Comparison of ENCODE assay signal across 30 mouse cellular contexts in the genomic region with DNA sequence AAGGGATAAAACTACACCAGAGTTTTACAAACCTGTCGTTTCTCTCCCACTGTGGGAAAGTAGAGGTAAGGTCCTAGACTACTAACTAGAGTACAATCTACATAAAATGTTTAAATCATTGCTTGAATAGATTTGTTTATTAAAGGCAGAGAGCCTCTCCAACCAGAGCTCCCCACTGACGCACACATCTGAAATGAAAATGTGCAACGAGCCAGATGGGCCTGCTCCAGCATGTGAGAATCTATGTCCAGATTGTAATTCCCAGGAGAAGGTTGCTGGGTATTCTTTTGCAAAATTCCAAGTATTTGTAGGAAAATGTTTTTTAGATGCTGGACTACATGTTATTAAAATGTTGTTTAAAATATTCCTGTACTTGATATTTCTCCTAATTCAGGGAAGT. TPM values are rescaled to one million over a fixed set of nuclear protein-coding genes. Genes with fewer than 3 reads are reported as not detected.
A peak's percentile ranks its signal among the peaks of the same experiment; 100 is the strongest.
DNase-seq lines count a peak whose midpoint lies in the region; ATAC-seq lines count a peak whose summit lies in the region.
"Had no signal": no experiment of that assay in that cellular context is flagged by ENCODE, and none has a peak within 500 bp of the region (broad histone marks: within the 10 kb centered on the region; RNA-seq: fewer than 3 reads in every experiment).

No protein-coding gene starts in this region.

- H3K9ac ChIP-seq in forebrain, embryonic 14.5 days (ENCODE audit: low read length) = no peak overlapping the region
- no peak overlapping the region for H3K9ac ChIP-seq in forebrain, embryonic 13.5 days
- H3K9ac ChIP-seq: embryonic facial prominence, embryonic 12.5 days; forebrain, embryonic 12.5 days; heart, embryonic 12.5 days; heart, embryonic 15.5 days; hindbrain, embryonic 13.5 days; intestine, embryonic 15.5 days had no signal

- 73% methylated on average over 3 of the region's 3 CpGs for WGBS in forebrain, embryonic 14.5 days
- WGBS in forebrain, embryonic 13.5 days = 70% methylated on average over 3 of the region's 3 CpGs

- H3K27ac ChIP-seq in forebrain, embryonic 14.5 days (ENCODE audit: low read depth, low read length) = no peak overlapping the region
- H3K27ac ChIP-seq in forebrain, embryonic 13.5 days = no peak overlapping the region
- H3K27ac ChIP-seq: embryonic facial prominence, embryonic 12.5 days; forebrain, embryonic 12.5 days; heart, embryonic 15.5 days; hindbrain, embryonic 10.5 days; hindbrain, embryonic 13.5 days; intestine, embryonic 15.5 days had no signal

- no peaks in the 10 kb centered on the region for H3K9me3 ChIP-seq in forebrain, embryonic 14.5 days (replicated peaks; ENCODE audit: control insufficient read depth, low read length)
- H3K9me3 ChIP-seq in forebrain, embryonic 13.5 days (replicated peaks) = no peaks in the 10 kb centered on the region
- H3K9me3 ChIP-seq: embryonic facial prominence, embryonic 12.5 days; forebrain, embryonic 12.5 days; G1E; heart, embryonic 12.5 days; heart, embryonic 15.5 days; hindbrain, embryonic 10.5 days; hindbrain, embryonic 13.5 days; intestine, embryonic 15.5 days had no signal

- no peak overlapping the region for H3K4me2 ChIP-seq in forebrain, embryonic 14.5 days (ENCODE audit: low read length)
- no peak overlapping the region for H3K4me2 ChIP-seq in forebrain, embryonic 13.5 days
- H3K4me2 ChIP-seq: embryonic facial prominence, embryonic 12.5 days; forebrain, embryonic 12.5 days; heart, embryonic 12.5 days; heart, embryonic 15.5 days; hindbrain, embryonic 13.5 days; intestine, embryonic 15.5 days had no signal

- no peaks in the 10 kb centered on the region for H3K27me3 ChIP-seq in forebrain, embryonic 14.5 days (replicated peaks; ENCODE audit: control insufficient read depth, insufficient read depth, low read length)
- H3K27me3 ChIP-seq in forebrain, embryonic 13.5 days = no peaks in the 10 kb centered on the region
- H3K27me3 ChIP-seq: CH12.LX; embryonic facial prominence, embryonic 12.5 days; forebrain, embryonic 12.5 days; heart, embryonic 12.5 days; heart, embryonic 15.5 days; hindbrain, embryonic 13.5 days; intestine, embryonic 15.5 days had no signal

- no peaks in the 10 kb centered on the region for H3K36me3 ChIP-seq in forebrain, embryonic 14.5 days (ENCODE audit: control insufficient read depth, insufficient read depth, low read length)
- H3K36me3 ChIP-seq in forebrain, embryonic 13.5 days (ENCODE audit: poor library complexity, severe bottlenecking) = no peaks in the 10 kb centered on the region
- H3K36me3 ChIP-seq: embryonic facial prominence, embryonic 12.5 days; forebrain, embryonic 12.5 days; G1E; heart, embryonic 12.5 days; heart, embryonic 15.5 days; hindbrain, embryonic 10.5 days; hindbrain, embryonic 13.5 days; intestine, embryonic 15.5 days had no signal

- peak; percentile 50; the same call in 1 of the 2 replicates for ATAC-seq in forebrain, embryonic 14.5 days
- no peak for ATAC-seq in forebrain, embryonic 13.5 days
- ATAC-seq: hindbrain, embryonic 16.5 days; intestine, embryonic 15.5 days had no signal

- DNase-seq in forebrain, embryonic 14.5 days (ENCODE audit: low spot score) = peak; percentile 46
- DNase-seq in layer of hippocampus, adult 11-12 months (ENCODE audit: low spot score) = peak; percentile 20
- DNase-seq in layer of hippocampus, adult 8-10 months (ENCODE audit: low spot score in 2 of 2) = no peak
- DNase-seq in brain, adult 2 months (ENCODE audit: low read depth, low spot score) = peak; percentile 46
- no peak for DNase-seq in ovary, postnatal 36 days (ENCODE audit: low spot score)
- DNase-seq: adrenal gland, adult 2 months; adrenal gland, postnatal 14 days; B cell, adult 2 months; cerebellum, adult 18-20 months; cerebellum, adult 9-10 months; cerebellum, postnatal 14 days; gastrocnemius, postnatal 25 days; heart, adult 18-20 months; heart, postnatal 10 days; heart, postnatal 36 days; kidney, adult 11 months had no signal

- no peak overlapping the region for H3K4me3 ChIP-seq in forebrain, embryonic 14.5 days (ENCODE audit: low read depth, low read length)
- no peak overlapping the region for H3K4me3 ChIP-seq in forebrain, embryonic 13.5 days
- H3K4me3 ChIP-seq: embryonic facial prominence, embryonic 12.5 days; erythroblast, embryonic 14.5 days; forebrain, embryonic 12.5 days; heart, embryonic 12.5 days; heart, embryonic 15.5 days; hindbrain, embryonic 10.5 days; hindbrain, embryonic 13.5 days; intestine, embryonic 15.5 days had no signal

- no peaks in the 10 kb centered on the region; the same call in 1 of the 2 replicates for H3K4me1 ChIP-seq in forebrain, embryonic 14.5 days (ENCODE audit: control insufficient read depth, insufficient read depth, low read length)
- H3K4me1 ChIP-seq in forebrain, embryonic 13.5 days = peaks cover 2% of the 10 kb centered on the region; the same call in 1 of the 2 replicates
- H3K4me1 ChIP-seq: embryonic facial prominence, embryonic 12.5 days; heart, embryonic 12.5 days; heart, embryonic 15.5 days; hindbrain, embryonic 10.5 days; hindbrain, embryonic 13.5 days; intestine, embryonic 15.5 days had no signal

RNA-seq across cellular contexts. Expression of a gene that starts 57.8 kb away (rescaled TPM):
- 68.7 and 93.0 TPM in 2 replicates for polyA plus RNA-seq in forebrain, embryonic 14.5 days (2014; fragmentation: Nextera tagmentation; extraction: Ambion mirVana)
- 117 and 136 TPM in 2 replicates for polyA plus RNA-seq in forebrain, embryonic 13.5 days (2015; fragmentation: Nextera tagmentation; extraction: Ambion mirVana)
- total RNA-seq in layer of hippocampus, adult 8-10 months (2022) = 100 to 1,000 TPM; 112 to 132 (median 121) TPM
- total RNA-seq: CH12.LX; gastrocnemius, adult 8-10 months; heart, postnatal 36 days had no signal
- polyA plus RNA-seq: erythroblast, embryonic 14.5 days; G1E; gonadal fat pad, adult 2 months had no signal

Comparison
In these comparisons a context has a peak if more than half of its experiments do, and no peak if none do; other contexts are left out.
1. DNase-seq: peak in forebrain, embryonic 14.5 days (single experiment), layer of hippocampus, adult 11-12 months (single experiment) and brain, adult 2 months (single experiment); none in layer of hippocampus, adult 8-10 months (0 of 2) and ovary, postnatal 36 days (single experiment).